Mouse (Mus musculus): ENCODE results near the gene Mylk2. TPM values are rescaled to one million over a fixed set of nuclear protein-coding genes. Genes with fewer than 3 reads are reported as not detected.

Gene Mylk2
- polyA plus RNA-seq, 1 experiment from 2014 or later, result not detected

DNA sequence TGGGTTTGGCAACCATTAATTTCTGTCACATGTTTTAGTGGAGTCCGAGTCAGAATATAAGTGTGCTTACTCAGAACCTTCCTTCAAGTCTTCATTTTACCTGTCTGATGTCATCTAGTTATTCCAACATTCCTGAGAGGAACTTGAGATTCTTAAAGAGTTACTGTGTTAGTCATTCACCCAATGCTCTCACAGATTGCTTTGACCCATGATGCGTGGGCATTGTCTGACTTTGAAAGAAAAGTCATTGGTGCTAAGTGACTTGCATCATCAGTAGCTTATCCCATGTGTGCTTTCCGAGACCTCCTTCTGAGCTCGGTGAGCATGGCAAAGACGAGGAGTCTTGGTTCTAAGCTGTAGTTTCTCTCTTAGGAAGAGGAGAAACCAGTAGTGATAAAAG is 22.4 kb upstream of the Mylk2 start:
- no peaks in the 10 kb centered on the region for H3K9me3 ChIP-seq (ENCODE audit: low read depth, low read length)
- H3K36me3 ChIP-seq (ENCODE audit: insufficient read depth), result peaks cover 95% of the 10 kb centered on the region
- H3K27me3 ChIP-seq (ENCODE audit: insufficient read depth, low read length), result no peaks in the 10 kb centered on the region
- H3K9ac ChIP-seq, result no peak overlapping the region
- no peak for DNase-seq
- no peak overlapping the region for H3K27ac ChIP-seq (ENCODE audit: low read depth)
- no peaks in the 10 kb centered on the region for H3K4me1 ChIP-seq (ENCODE audit: insufficient read depth)
- H3K4me2 ChIP-seq, result no peak overlapping the region
- WGBS, result 88% methylated on average over 5 of the region's 5 CpGs
- no peak for ATAC-seq (ENCODE audit: insufficient read depth)
- no peak for TF ChIP-seq CTCF (IDR thresholded peaks at IDR 0.05; ENCODE audit: low read depth)
- no peak overlapping the region for H3K4me3 ChIP-seq (ENCODE audit: low read depth, low read length)

DNA sequence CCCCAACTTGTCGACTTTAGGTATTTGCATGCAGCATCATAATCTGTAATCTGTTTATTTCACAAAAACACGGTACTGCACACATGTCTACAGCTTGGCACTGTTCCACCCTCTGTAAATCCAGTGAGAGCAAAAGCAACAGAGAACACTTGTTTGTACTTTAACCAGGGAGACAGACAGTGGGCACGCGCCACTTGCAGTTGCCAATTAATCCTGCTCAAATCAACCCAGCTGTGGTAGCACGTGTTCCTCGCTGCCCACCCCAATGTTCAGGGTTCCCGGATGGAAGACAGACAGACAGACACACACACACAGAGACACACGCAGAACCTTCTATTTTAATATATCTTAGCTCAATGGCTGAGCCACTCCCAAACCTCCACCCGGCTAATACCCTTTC is 15.3 kb upstream of the Mylk2 start:
- 90% methylated on average over 9 of the region's 9 CpGs for WGBS
- DNase-seq (no peak), ATAC-seq (ENCODE audit: insufficient read depth) (no peak)
- H3K4me1 ChIP-seq (ENCODE audit: insufficient read depth), result no peaks in the 10 kb centered on the region
- peaks cover 53% of the 10 kb centered on the region for H3K36me3 ChIP-seq (ENCODE audit: insufficient read depth)
- H3K9ac ChIP-seq, result no peak overlapping the region
- H3K27ac ChIP-seq (ENCODE audit: low read depth), result no peak overlapping the region
- TF ChIP-seq CTCF (IDR thresholded peaks at IDR 0.05; ENCODE audit: low read depth), result no peak
- H3K4me2 ChIP-seq, result no peak overlapping the region
- H3K4me3 ChIP-seq (ENCODE audit: low read depth, low read length), result no peak overlapping the region
- H3K9me3 ChIP-seq (ENCODE audit: low read depth, low read length), result no peaks in the 10 kb centered on the region
- no peaks in the 10 kb centered on the region for H3K27me3 ChIP-seq (ENCODE audit: insufficient read depth, low read length)

GRCm38 (mm10) chr2:152896926-152897325 is 14.2 kb upstream of the Mylk2 start:
- H3K27ac ChIP-seq (ENCODE audit: low read depth), result no peak overlapping the region
- no peak overlapping the region for H3K4me2 ChIP-seq
- DNase-seq, result no peak
- peaks cover 43% of the 10 kb centered on the region for H3K36me3 ChIP-seq (ENCODE audit: insufficient read depth)
- H3K9me3 ChIP-seq (ENCODE audit: low read depth, low read length), result no peaks in the 10 kb centered on the region
- 89% methylated on average over 3 of the region's 3 CpGs for WGBS
- H3K9ac ChIP-seq, result no peak overlapping the region
- ATAC-seq (ENCODE audit: insufficient read depth), result no peak
- no peak overlapping the region for H3K4me3 ChIP-seq (ENCODE audit: low read depth, low read length)
- no peaks in the 10 kb centered on the region for H3K4me1 ChIP-seq (ENCODE audit: insufficient read depth)
- no peaks in the 10 kb centered on the region for H3K27me3 ChIP-seq (ENCODE audit: insufficient read depth, low read length)
- no peak for TF ChIP-seq CTCF (IDR thresholded peaks at IDR 0.05; ENCODE audit: low read depth)

GRCm38 (mm10) chr2:152899011-152899410 is 12.1 kb upstream of the Mylk2 start:
- Histone ChIP-seq H3K4me3 (ENCODE audit: low read depth, low read length) (no peak overlapping the region), H3K4me1 (ENCODE audit: insufficient read depth) (no peaks in the 10 kb centered on the region), H3K27me3 (ENCODE audit: insufficient read depth, low read length) (no peaks in the 10 kb centered on the region), H3K9ac (no peak overlapping the region), H3K27ac (ENCODE audit: low read depth) (no peak overlapping the region), H3K9me3 (ENCODE audit: low read depth, low read length) (no peaks in the 10 kb centered on the region), H3K4me2 (no peak overlapping the region), H3K36me3 (ENCODE audit: insufficient read depth) (peaks cover 22% of the 10 kb centered on the region)
- no peak for ATAC-seq (ENCODE audit: insufficient read depth)
- no peak for DNase-seq
- TF ChIP-seq CTCF (IDR thresholded peaks at IDR 0.05; ENCODE audit: low read depth), result no peak
- WGBS, result 63% methylated on average over 6 of the region's 6 CpGs

DNA sequence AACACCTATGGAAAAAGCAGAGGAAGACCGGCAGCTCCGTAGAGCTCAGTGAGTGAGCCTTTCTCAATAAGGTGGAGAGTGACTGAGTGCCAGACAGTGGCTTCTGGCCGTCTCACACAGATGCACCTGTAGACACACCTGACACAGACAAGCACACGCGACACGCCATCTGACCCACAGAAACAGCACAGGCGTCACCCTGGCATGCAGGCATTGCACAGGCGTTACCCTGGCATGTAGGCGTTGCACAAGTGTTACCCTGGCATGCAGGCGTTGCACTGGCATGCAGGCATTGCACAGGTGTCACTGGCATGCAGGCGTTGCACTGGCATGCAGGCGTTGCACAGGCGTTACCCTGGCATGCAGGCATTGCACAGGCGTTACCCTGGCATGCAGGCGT is 9.9 kb upstream of the Mylk2 start:
- DNase-seq, result no peak
- Histone ChIP-seq H3K4me2 (no peak overlapping the region), H3K27ac (ENCODE audit: low read depth) (no peak overlapping the region), H3K9me3 (ENCODE audit: low read depth, low read length) (no peaks in the 10 kb centered on the region), H3K27me3 (ENCODE audit: insufficient read depth, low read length) (no peaks in the 10 kb centered on the region), H3K4me1 (ENCODE audit: insufficient read depth) (0 out of 2 replicates have a peak, but pooled peaks cover 4% of the 10 kb centered on the region), H3K9ac (no peak overlapping the region), H3K4me3 (ENCODE audit: low read depth, low read length) (no peak overlapping the region), H3K36me3 (ENCODE audit: insufficient read depth) (no peaks in the 10 kb centered on the region)
- WGBS, result 86% methylated on average over 15 of the region's 15 CpGs
- ATAC-seq (ENCODE audit: insufficient read depth), result no peak
- no peak for TF ChIP-seq CTCF (IDR thresholded peaks at IDR 0.05; ENCODE audit: low read depth)

GRCm38 (mm10) chr2:152902658-152903057 is 8.5 kb upstream of the Mylk2 start:
- no peak overlapping the region for H3K27ac ChIP-seq (ENCODE audit: low read depth)
- WGBS, result 36% methylated on average over 3 of the region's 3 CpGs

GRCm38 (mm10) chr2:152903586-152903985 is 7.6 kb upstream of the Mylk2 start:
- 0 out of 2 replicates have a peak, but pooled peaks cover 6% of the 10 kb centered on the region for H3K4me1 ChIP-seq (ENCODE audit: insufficient read depth)
- ATAC-seq (ENCODE audit: insufficient read depth) (no peak), DNase-seq (no peak)
- no peaks in the 10 kb centered on the region for H3K9me3 ChIP-seq (ENCODE audit: low read depth, low read length)
- TF ChIP-seq CTCF (IDR thresholded peaks at IDR 0.05; ENCODE audit: low read depth), result no peak
- H3K27me3 ChIP-seq (ENCODE audit: insufficient read depth, low read length), result no peaks in the 10 kb centered on the region
- H3K36me3 ChIP-seq (ENCODE audit: insufficient read depth), result no peaks in the 10 kb centered on the region
- H3K4me2 ChIP-seq, result no peak overlapping the region
- H3K4me3 ChIP-seq (ENCODE audit: low read depth, low read length), result no peak overlapping the region
- 65% methylated on average over 4 of the region's 4 CpGs for WGBS
- H3K9ac ChIP-seq, result no peak overlapping the region
- no peak overlapping the region for H3K27ac ChIP-seq (ENCODE audit: low read depth)

More at GRCm38 (mm10) chr2:152902658-152903057, 8.5 kb upstream of the Mylk2 start:
- no peak for DNase-seq
- H3K4me1 ChIP-seq (ENCODE audit: insufficient read depth), result 0 out of 2 replicates have a peak, but pooled peaks cover 6% of the 10 kb centered on the region
- H3K4me3 ChIP-seq (ENCODE audit: low read depth, low read length), result no peak overlapping the region
- no peak overlapping the region for H3K9ac ChIP-seq
- H3K36me3 ChIP-seq (ENCODE audit: insufficient read depth), result no peaks in the 10 kb centered on the region
- ATAC-seq (ENCODE audit: insufficient read depth), result no peak
- TF ChIP-seq CTCF (IDR thresholded peaks at IDR 0.05; ENCODE audit: low read depth), result no peak
- no peak overlapping the region for H3K4me2 ChIP-seq
- H3K9me3 ChIP-seq (ENCODE audit: low read depth, low read length), result no peaks in the 10 kb centered on the region
- no peaks in the 10 kb centered on the region for H3K27me3 ChIP-seq (ENCODE audit: insufficient read depth, low read length)
